Comparison of ENCODE assay signal across 8 mouse cellular contexts in genomic region chr8:84965731-84966291, GRCm38 (mm10). TPM values are rescaled to one million over a fixed set of nuclear protein-coding genes. Genes with fewer than 3 reads are reported as not detected.
DNase-seq lines count a peak whose midpoint lies in the region; ATAC-seq and TF ChIP-seq lines count a peak whose summit lies in the region.

No protein-coding gene starts in this region.

- DNase-seq in brain, embryonic 14.5 days (ENCODE audit: low read depth), result peak; percentile 99
- DNase-seq in heart, embryonic 10.5 days (ENCODE audit: low spot score), result peak; percentile 99
- DNase-seq in liver, adult 2 months (ENCODE audit: extremely low read depth, low read depth, low spot score), result peak; percentile 94

- peak; percentile 94 for ATAC-seq in CD4-positive, CD25-positive, alpha-beta regulatory T cell, adult 4 months
- ATAC-seq in erythroblast, adult 5-6 weeks (replicated peaks; ENCODE audit: low FRiP score, poor library complexity, severe bottlenecking), result peak; percentile 76
- peak; percentile 86 for ATAC-seq in kidney, embryonic 14.5 days (ENCODE audit: low FRiP score, low TSS enrichment)
- ATAC-seq in stomach, embryonic 16.5 days (ENCODE audit: insufficient read depth, low FRiP score), result peak; percentile 92

- H3K4me2 ChIP-seq in kidney, embryonic 14.5 days (replicated peaks; ENCODE audit: low read depth, low read length), result peak overlapping the region; percentile 89
- peak overlapping the region; percentile 78 for H3K4me2 ChIP-seq in myocyte (ENCODE audit: low read depth)
- peak overlapping the region; percentile 96 for H3K4me2 ChIP-seq in stomach, embryonic 16.5 days (ENCODE audit: low read depth, low read length)

- peak overlapping the region; percentile 78 for H3K27ac ChIP-seq in heart, embryonic 10.5 days
- peak overlapping the region; percentile 83; the same call in 1 of the 2 replicates for H3K27ac ChIP-seq in kidney, embryonic 14.5 days (ENCODE audit: low read depth, low read length)
- peak overlapping the region; percentile 51 for H3K27ac ChIP-seq in liver, adult 2 months (replicated peaks; ENCODE audit: insufficient read depth, low read depth, low read length)
- H3K27ac ChIP-seq in stomach, embryonic 16.5 days (ENCODE audit: low read length), result peak overlapping the region; percentile 86

- H3K27me3 ChIP-seq in heart, embryonic 10.5 days (ENCODE audit: insufficient read depth, poor library complexity, severe bottlenecking), result no peaks in the 10 kb centered on the region
- no peaks in the 10 kb centered on the region for H3K27me3 ChIP-seq in kidney, embryonic 14.5 days (ENCODE audit: control insufficient read depth, insufficient read depth, low read length)
- H3K27me3 ChIP-seq in liver, adult 2 months (ENCODE audit: control insufficient read depth, insufficient read depth, low read length), result no peaks in the 10 kb centered on the region
- no peaks in the 10 kb centered on the region for H3K27me3 ChIP-seq in myocyte (ENCODE audit: control insufficient read depth, insufficient read depth, insufficient read length)
- no peaks in the 10 kb centered on the region for H3K27me3 ChIP-seq in stomach, embryonic 16.5 days (ENCODE audit: control insufficient read depth, insufficient read depth, low read length)

- H3ac ChIP-seq in myocyte (ENCODE audit: control insufficient read depth, insufficient read length), result peak overlapping the region; percentile 7

- no peak for TF ChIP-seq POLR2A in brain, embryonic 14.5 days (IDR thresholded peaks at IDR 0.05; ENCODE audit: borderline replicate concordance, extremely low read depth, insufficient read depth, insufficient read length, poor library complexity, severe bottlenecking)
- TF ChIP-seq POLR2A in liver, adult 2 months (IDR thresholded peaks at IDR 0.05; ENCODE audit: extremely low read depth, insufficient read depth, low read length), result peak; percentile 48; the same call in 1 of the 2 replicates
- peak; percentile 49 for TF ChIP-seq POLR2A in myocyte (IDR thresholded peaks at IDR 0.05; ENCODE audit: insufficient read length, low read depth)

- under 1% methylated on average over 41 of the region's 41 CpGs for WGBS in heart, embryonic 10.5 days
- under 1% methylated on average over 40 of the region's 41 CpGs for WGBS in kidney, embryonic 14.5 days
- under 1% methylated on average over 41 of the region's 41 CpGs for WGBS in liver, adult 2 months
- WGBS in stomach, embryonic 16.5 days, result under 1% methylated on average over 41 of the region's 41 CpGs

- no peaks in the 10 kb centered on the region for H3K9me3 ChIP-seq in heart, embryonic 10.5 days
- no peaks in the 10 kb centered on the region for H3K9me3 ChIP-seq in kidney, embryonic 14.5 days (ENCODE audit: control insufficient read depth, low read length)
- H3K9me3 ChIP-seq in stomach, embryonic 16.5 days (replicated peaks; ENCODE audit: control insufficient read depth, low read length), result no peaks in the 10 kb centered on the region

- TF ChIP-seq CTCF in brain, embryonic 14.5 days (IDR thresholded peaks at IDR 0.05; ENCODE audit: borderline replicate concordance, extremely low read depth, insufficient read depth, insufficient read length), result no peak
- no peak for TF ChIP-seq CTCF in liver, adult 2 months (IDR thresholded peaks at IDR 0.05; ENCODE audit: low read depth, low read length)

- H3K4me1 ChIP-seq in heart, embryonic 10.5 days, result peaks cover 35% of the 10 kb centered on the region
- H3K4me1 ChIP-seq in kidney, embryonic 14.5 days (ENCODE audit: control insufficient read depth, insufficient read depth, low read length), result peaks cover 23% of the 10 kb centered on the region
- H3K4me1 ChIP-seq in liver, adult 2 months (ENCODE audit: control insufficient read depth, insufficient read depth, low read length), result peaks cover 14% of the 10 kb centered on the region
- peaks cover 25% of the 10 kb centered on the region for H3K4me1 ChIP-seq in stomach, embryonic 16.5 days (ENCODE audit: control insufficient read depth, insufficient read depth, low read length)

- H3K9ac ChIP-seq in kidney, embryonic 14.5 days (ENCODE audit: low read depth, low read length), result peak overlapping the region; percentile 76
- peak overlapping the region; percentile 61 for H3K9ac ChIP-seq in liver, adult 2 months (ENCODE audit: low read depth, low read length)
- peak overlapping the region; percentile 82 for H3K9ac ChIP-seq in stomach, embryonic 16.5 days (ENCODE audit: low read length)

- peak overlapping the region; percentile 78 for H3K4me3 ChIP-seq in heart, embryonic 10.5 days
- H3K4me3 ChIP-seq in kidney, embryonic 14.5 days (ENCODE audit: low read length), result peak overlapping the region; percentile 74
- H3K4me3 ChIP-seq in liver, adult 2 months (ENCODE audit: insufficient read depth, low read depth, low read length), result peak overlapping the region; percentile 69
- H3K4me3 ChIP-seq in myocyte, result peak overlapping the region; percentile 37
- peak overlapping the region; percentile 76 for H3K4me3 ChIP-seq in stomach, embryonic 16.5 days (replicated peaks; ENCODE audit: low read length)

- H3K36me3 ChIP-seq in heart, embryonic 10.5 days, result peaks cover 17% of the 10 kb centered on the region
- peaks cover 11% of the 10 kb centered on the region; the same call in 1 of the 2 replicates for H3K36me3 ChIP-seq in kidney, embryonic 14.5 days (ENCODE audit: control insufficient read depth, insufficient read depth, low read length)
- H3K36me3 ChIP-seq in liver, adult 2 months (ENCODE audit: control insufficient read depth, insufficient read depth, low read length), result no peaks in the 10 kb centered on the region
- no peaks in the 10 kb centered on the region for H3K36me3 ChIP-seq in myocyte (ENCODE audit: control insufficient read depth, insufficient read depth)
- H3K36me3 ChIP-seq in stomach, embryonic 16.5 days (ENCODE audit: control insufficient read depth, insufficient read depth, low read length), result no peaks in the 10 kb centered on the region; the same call in 1 of the 2 replicates

- H3K79me2 ChIP-seq in liver, adult 2 months (ENCODE audit: control insufficient read depth, insufficient read depth, low read length), result no peaks in the 10 kb centered on the region
- peaks cover 13% of the 10 kb centered on the region for H3K79me2 ChIP-seq in myocyte (ENCODE audit: control insufficient read depth, insufficient read depth)

RNA-seq across cellular contexts. Expression of gene Gm49661, which starts 3.4 kb away (rescaled TPM):
- polyA plus RNA-seq in CD4-positive, CD25-positive, alpha-beta regulatory T cell, adult 4 months (2017; shearing (Covaris generic)), result not detected
- polyA plus RNA-seq in brain, embryonic 14.5 days (2012; rRNA removed), result not detected in 2 replicates
- total RNA-seq in erythroblast, adult 5-6 weeks (2015; ENCODE audit: low replicate concordance), result not detected in 2 replicates
- total RNA-seq in erythroblast, adult 5-6 weeks (2017; ENCODE audit: low replicate concordance), result not detected in 2 replicates
- not detected in 2 replicates for polyA plus RNA-seq in heart, embryonic 10.5 days (2016; fragmentation: Nextera tagmentation; extraction: Ambion mirVana)
- not detected in 2 replicates for polyA plus RNA-seq in kidney, embryonic 14.5 days (2014; fragmentation: Nextera tagmentation; extraction: Ambion mirVana)
- not detected in 2 replicates for total RNA-seq in liver, adult 2 months (2014; rRNA removed)
- polyA plus RNA-seq in liver, adult 2 months (2012; rRNA removed), result 1.0 TPM in 1 of 2 replicates, not detected in the other
- not detected for polyA plus RNA-seq in myocyte (2012; fragmentation: generic; extraction: Trizol)
- not detected in 2 replicates for polyA plus RNA-seq in stomach, embryonic 16.5 days (2015; fragmentation: Nextera tagmentation; extraction: Ambion mirVana)

RNA-seq across cellular contexts. Expression of gene Prdx2, which starts 3.6 kb away (rescaled TPM):
- polyA plus RNA-seq in CD4-positive, CD25-positive, alpha-beta regulatory T cell, adult 4 months (2017; shearing (Covaris generic)), result 100 to 1,000 TPM; 213 to 298 TPM
- 756 and 915 TPM in 2 replicates for polyA plus RNA-seq in brain, embryonic 14.5 days (2012; rRNA removed)
- 1,192 and 1,430 TPM in 2 replicates for total RNA-seq in erythroblast, adult 5-6 weeks (2015; ENCODE audit: low replicate concordance)
- 2,193 and 2,235 TPM in 2 replicates for total RNA-seq in erythroblast, adult 5-6 weeks (2017; ENCODE audit: low replicate concordance)
- polyA plus RNA-seq in heart, embryonic 10.5 days (2016; fragmentation: Nextera tagmentation; extraction: Ambion mirVana), result 810 and 835 TPM in 2 replicates
- polyA plus RNA-seq in kidney, embryonic 14.5 days (2014; fragmentation: Nextera tagmentation; extraction: Ambion mirVana), result 965 and 1,048 TPM in 2 replicates
- total RNA-seq in liver, adult 2 months (2014; rRNA removed), result 135 and 157 TPM in 2 replicates
- 110 and 142 TPM in 2 replicates for polyA plus RNA-seq in liver, adult 2 months (2012; rRNA removed)
- polyA plus RNA-seq in myocyte (2012; fragmentation: generic; extraction: Trizol), result 432 TPM
- polyA plus RNA-seq in stomach, embryonic 16.5 days (2015; fragmentation: Nextera tagmentation; extraction: Ambion mirVana), result 584 and 593 TPM in 2 replicates

RNA-seq across cellular contexts. Expression of gene Rnaseh2a, which starts 3.8 kb away (rescaled TPM):
- polyA plus RNA-seq in CD4-positive, CD25-positive, alpha-beta regulatory T cell, adult 4 months (2017; shearing (Covaris generic)), result 100 to 1,000 TPM in 1 of 2 experiments, 10 to 100 TPM in 1; 78.9 to 109 TPM
- polyA plus RNA-seq in brain, embryonic 14.5 days (2012; rRNA removed), result 41.8 and 51.3 TPM in 2 replicates
- 31.8 and 67.2 TPM in 2 replicates for total RNA-seq in erythroblast, adult 5-6 weeks (2015; ENCODE audit: low replicate concordance)
- total RNA-seq in erythroblast, adult 5-6 weeks (2017; ENCODE audit: low replicate concordance), result 37.4 and 37.9 TPM in 2 replicates
- polyA plus RNA-seq in heart, embryonic 10.5 days (2016; fragmentation: Nextera tagmentation; extraction: Ambion mirVana), result 104 and 119 TPM in 2 replicates
- 143 and 154 TPM in 2 replicates for polyA plus RNA-seq in kidney, embryonic 14.5 days (2014; fragmentation: Nextera tagmentation; extraction: Ambion mirVana)
- total RNA-seq in liver, adult 2 months (2014; rRNA removed), result 17.1 and 24.5 TPM in 2 replicates
- 25.6 and 28.3 TPM in 2 replicates for polyA plus RNA-seq in liver, adult 2 months (2012; rRNA removed)
- polyA plus RNA-seq in myocyte (2012; fragmentation: generic; extraction: Trizol), result 74.1 TPM
- 97.5 and 108 TPM in 2 replicates for polyA plus RNA-seq in stomach, embryonic 16.5 days (2015; fragmentation: Nextera tagmentation; extraction: Ambion mirVana)

RNA-seq across cellular contexts. Expression of gene Junb, which starts 12.7 kb away (rescaled TPM):
- polyA plus RNA-seq in CD4-positive, CD25-positive, alpha-beta regulatory T cell, adult 4 months (2017; shearing (Covaris generic)), result 10 to 100 TPM; 18.9 to 29.4 TPM
- 6.7 and 7.1 TPM in 2 replicates for polyA plus RNA-seq in brain, embryonic 14.5 days (2012; rRNA removed)
- 6.1 and 6.7 TPM in 2 replicates for total RNA-seq in erythroblast, adult 5-6 weeks (2015; ENCODE audit: low replicate concordance)
- 15.5 and 16.1 TPM in 2 replicates for total RNA-seq in erythroblast, adult 5-6 weeks (2017; ENCODE audit: low replicate concordance)
- 9.5 and 11.4 TPM in 2 replicates for polyA plus RNA-seq in heart, embryonic 10.5 days (2016; fragmentation: Nextera tagmentation; extraction: Ambion mirVana)
- polyA plus RNA-seq in kidney, embryonic 14.5 days (2014; fragmentation: Nextera tagmentation; extraction: Ambion mirVana), result 7.3 and 10.0 TPM in 2 replicates
- 29.5 and 45.6 TPM in 2 replicates for total RNA-seq in liver, adult 2 months (2014; rRNA removed)
- 12.3 and 17.9 TPM in 2 replicates for polyA plus RNA-seq in liver, adult 2 months (2012; rRNA removed)
- 140 TPM for polyA plus RNA-seq in myocyte (2012; fragmentation: generic; extraction: Trizol)
- 21.6 and 25.8 TPM in 2 replicates for polyA plus RNA-seq in stomach, embryonic 16.5 days (2015; fragmentation: Nextera tagmentation; extraction: Ambion mirVana)

RNA-seq across cellular contexts. Expression of gene Rtbdn, which starts 19.0 kb away (rescaled TPM):
- not detected for polyA plus RNA-seq in CD4-positive, CD25-positive, alpha-beta regulatory T cell, adult 4 months (2017; shearing (Covaris generic))
- 7.2 and 7.6 TPM in 2 replicates for polyA plus RNA-seq in brain, embryonic 14.5 days (2012; rRNA removed)
- total RNA-seq in erythroblast, adult 5-6 weeks (2015; ENCODE audit: low replicate concordance), result not detected in 2 replicates
- total RNA-seq in erythroblast, adult 5-6 weeks (2017; ENCODE audit: low replicate concordance), result not detected in 2 replicates
- polyA plus RNA-seq in heart, embryonic 10.5 days (2016; fragmentation: Nextera tagmentation; extraction: Ambion mirVana), result 0.21 and 0.34 TPM in 2 replicates
- 0.16 TPM in 1 of 2 replicates, not detected in the other for polyA plus RNA-seq in kidney, embryonic 14.5 days (2014; fragmentation: Nextera tagmentation; extraction: Ambion mirVana)
- total RNA-seq in liver, adult 2 months (2014; rRNA removed), result not detected in 2 replicates
- polyA plus RNA-seq in liver, adult 2 months (2012; rRNA removed), result not detected in 2 replicates
- polyA plus RNA-seq in myocyte (2012; fragmentation: generic; extraction: Trizol), result not detected
- polyA plus RNA-seq in stomach, embryonic 16.5 days (2015; fragmentation: Nextera tagmentation; extraction: Ambion mirVana), result 0.19 and 0.28 TPM in 2 replicates

Comparison
In these comparisons a context has a peak if more than half of its experiments do, and no peak if none do; other contexts are left out.
1. Peak in every context shown above with its lines: DNase-seq, ATAC-seq, H3K4me3 ChIP-seq and H3K27ac ChIP-seq.